Mouse (Mus musculus): ENCODE measurements around the gene Slc25a10. TPM values are rescaled to one million over a fixed set of nuclear protein-coding genes. Genes with fewer than 3 reads are reported as not detected.
A peak's percentile ranks its signal among the peaks of the same experiment; 100 is the strongest.

The Slc25a10 gene
- total and polyA plus RNA-seq, 3 experiments = 52.0 to 53.6 TPM; not detected in 1

DNA sequence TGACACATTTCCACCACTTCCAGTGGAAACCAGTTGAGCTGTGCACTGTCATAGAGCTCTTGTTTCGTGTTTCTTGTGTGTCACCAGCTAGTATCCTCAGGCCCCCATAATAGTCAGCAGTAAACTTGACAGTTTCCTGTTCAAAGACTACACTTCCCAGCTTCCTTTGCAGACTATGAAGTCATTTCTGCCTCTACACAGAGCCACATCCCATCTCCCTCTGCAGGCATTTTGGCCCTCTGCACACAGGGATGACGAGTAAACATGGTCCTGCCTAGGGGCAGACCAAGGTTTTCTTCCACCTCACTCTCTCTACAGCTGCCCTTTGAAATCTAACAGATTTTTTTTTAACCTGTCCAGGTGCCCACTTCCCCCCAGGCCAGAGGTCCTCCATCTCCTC is 55.8 kb downstream of the Slc25a10 start (continued):
- TF ChIP-seq TCF12 (IDR thresholded peaks at IDR 0.05; ENCODE audit: low read depth, low read length) = no peak
- peak; percentile 75 for TF ChIP-seq SIN3A (IDR thresholded peaks at IDR 0.05; ENCODE audit: low read length)
- peak; percentile 60 for TF ChIP-seq KAT2A (conservative IDR thresholded peaks at IDR 0.05; ENCODE audit: low read depth, low read length)
- no peak; the same call in 1 of the 2 replicates for TF ChIP-seq POLR2AphosphoS2 (IDR thresholded peaks at IDR 0.05; ENCODE audit: low read length)
- TF ChIP-seq USF1 (IDR thresholded peaks at IDR 0.05; ENCODE audit: low read depth, low read length) = no peak
- peak in 1 of 3 experiments; percentile 10; a peak in 1 of 6 replicates for TF ChIP-seq CTCF (IDR thresholded peaks at IDR 0.05 in 2 of 3, conservative IDR thresholded peaks at IDR 0.05 in 1 of 3; ENCODE audit: control insufficient read depth in 1 of 3, insufficient read depth in 1 of 3, low read depth in 2 of 3, low read length in 3 of 3, poor library complexity in 1 of 3, severe bottlenecking in 1 of 3)
- TF ChIP-seq POLR2AphosphoS5 (IDR thresholded peaks at IDR 0.05; ENCODE audit: borderline replicate concordance, low read depth, low read length) = no peak
- no peak for TF ChIP-seq ZKSCAN1 (IDR thresholded peaks at IDR 0.05; ENCODE audit: low read depth, low read length)
- no peak for TF ChIP-seq MXI1 (IDR thresholded peaks at IDR 0.05; ENCODE audit: low read depth, low read length)
- no peak for TF ChIP-seq GABPA (IDR thresholded peaks at IDR 0.05; ENCODE audit: low read depth, low read length)
- TF ChIP-seq MYC (IDR thresholded peaks at IDR 0.05; ENCODE audit: low read depth, low read length) = no peak
- no peak for TF ChIP-seq UBTF (IDR thresholded peaks at IDR 0.05; ENCODE audit: borderline replicate concordance, insufficient read depth, low read depth, low read length)
- TF ChIP-seq EP300 (IDR thresholded peaks at IDR 0.05; ENCODE audit: low read depth in 1 of 2, low read length in 2 of 2) = no peak
- TF ChIP-seq SMC3 (IDR thresholded peaks at IDR 0.05; ENCODE audit: low read depth, low read length) = 0 out of 2 replicates have a peak, but pooled peaks have one; percentile 18

GRCm38 (mm10) chr11:120548214-120548613 is 56.6 kb downstream of the Slc25a10 start:
- no peak overlapping the region; the same call in 1 of the 2 replicates for H3K9ac ChIP-seq (ENCODE audit: control insufficient read depth, low read depth, low read length, poor library complexity, severe bottlenecking)
- no peaks in the 10 kb centered on the region for H3K27me3 ChIP-seq (ENCODE audit: control insufficient read depth in 1 of 2, insufficient read depth in 2 of 2, low read length in 2 of 2)
- TF ChIP-seq NELFE (IDR thresholded peaks at IDR 0.05; ENCODE audit: low read depth, low read length) = no peak; the same call in 1 of the 2 replicates
- no peak for TF ChIP-seq RCOR1 (IDR thresholded peaks at IDR 0.05; ENCODE audit: low read depth, low read length)
- no peak for TF ChIP-seq POLR2A (IDR thresholded peaks at IDR 0.05; ENCODE audit: control insufficient read depth in 1 of 2, insufficient read depth in 1 of 2, low read depth in 1 of 2, low read length in 2 of 2, poor library complexity in 1 of 2)
- no peak for TF ChIP-seq JUND (IDR thresholded peaks at IDR 0.05; ENCODE audit: low read depth, low read length)
- TF ChIP-seq MYB (IDR thresholded peaks at IDR 0.05; ENCODE audit: low read depth, low read length) = no peak
- no peak for TF ChIP-seq HCFC1 (IDR thresholded peaks at IDR 0.05; ENCODE audit: low read depth, low read length)
- TF ChIP-seq CTCF (IDR thresholded peaks at IDR 0.05 in 2 of 3, conservative IDR thresholded peaks at IDR 0.05 in 1 of 3; ENCODE audit: control insufficient read depth in 1 of 3, insufficient read depth in 1 of 3, low read depth in 2 of 3, low read length in 3 of 3, poor library complexity in 1 of 3, severe bottlenecking in 1 of 3) = no peak
- TF ChIP-seq MEF2A (IDR thresholded peaks at IDR 0.05; ENCODE audit: extremely low read depth, insufficient replicate concordance, low read depth, low read length, poor library complexity, severe bottlenecking) = no peak
- no peak for TF ChIP-seq TBP (IDR thresholded peaks at IDR 0.05; ENCODE audit: low read depth, low read length)
- no peak for TF ChIP-seq GATA1 (IDR thresholded peaks at IDR 0.05; ENCODE audit: low read depth, low read length)
- H3K27ac ChIP-seq (ENCODE audit: control insufficient read depth, low read depth, low read length) = no peak overlapping the region
- H3K4me3 ChIP-seq (ENCODE audit: control insufficient read depth in 1 of 2, insufficient read depth in 1 of 2, low read depth in 2 of 2, low read length in 2 of 2) = peak overlapping the region in 1 of 2 experiments; percentile 75; a peak in 2 of 4 replicates
- DNase-seq (ENCODE audit: low read depth, low spot score) = no peak
- peaks cover 0 to 8% of the 10 kb centered on the region in 2 experiments; a peak in 3 of 4 replicates for H3K36me3 ChIP-seq (ENCODE audit: control insufficient read depth in 1 of 2, insufficient read depth in 2 of 2, low read length in 2 of 2)
- H3K79me2 ChIP-seq (ENCODE audit: control insufficient read depth, insufficient read depth, low read length, poor library complexity) = peaks cover 14% of the 10 kb centered on the region
- no peaks in the 10 kb centered on the region for H3K9me3 ChIP-seq (replicated peaks; ENCODE audit: insufficient read depth, low read length)
- peaks cover 7 to 19% of the 10 kb centered on the region in 2 experiments for H3K4me1 ChIP-seq (ENCODE audit: control insufficient read depth in 1 of 2, insufficient read depth in 2 of 2, low read length in 2 of 2)

Data from MEL (cell line).